Mouse (Mus musculus) Muller cell, postnatal 12 days (primary cell): ENCODE measurements around the gene Ppp1r8.

Source experiments
- DNase-seq: peaks from one replicate; pipeline ENCODE4 v3.0.0-alpha.2; 2015; ENCODE audit errors: inconsistent ontology term

Gene Ppp1r8

DNA sequence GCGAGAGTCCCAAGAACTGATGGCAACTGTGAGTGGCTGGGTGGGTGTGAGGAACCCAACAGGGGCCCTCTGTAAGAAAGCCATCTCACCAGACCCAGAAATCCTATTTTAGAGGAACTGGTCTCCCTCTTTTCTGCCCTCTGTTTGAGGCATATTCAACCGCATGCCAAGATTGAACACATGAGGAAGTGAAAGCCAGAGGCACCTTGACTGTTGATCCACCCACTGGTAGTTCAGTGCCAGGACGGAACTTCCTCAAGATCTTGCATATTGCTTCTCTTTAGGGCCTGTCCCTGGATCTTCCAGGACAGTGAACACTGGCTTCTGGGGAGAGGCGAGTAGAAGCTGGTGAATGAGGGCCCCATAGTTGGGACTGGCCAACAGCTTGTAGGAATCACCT, 62.7 kb downstream of the Ppp1r8 start:
- no peak for DNase-seq

DNA sequence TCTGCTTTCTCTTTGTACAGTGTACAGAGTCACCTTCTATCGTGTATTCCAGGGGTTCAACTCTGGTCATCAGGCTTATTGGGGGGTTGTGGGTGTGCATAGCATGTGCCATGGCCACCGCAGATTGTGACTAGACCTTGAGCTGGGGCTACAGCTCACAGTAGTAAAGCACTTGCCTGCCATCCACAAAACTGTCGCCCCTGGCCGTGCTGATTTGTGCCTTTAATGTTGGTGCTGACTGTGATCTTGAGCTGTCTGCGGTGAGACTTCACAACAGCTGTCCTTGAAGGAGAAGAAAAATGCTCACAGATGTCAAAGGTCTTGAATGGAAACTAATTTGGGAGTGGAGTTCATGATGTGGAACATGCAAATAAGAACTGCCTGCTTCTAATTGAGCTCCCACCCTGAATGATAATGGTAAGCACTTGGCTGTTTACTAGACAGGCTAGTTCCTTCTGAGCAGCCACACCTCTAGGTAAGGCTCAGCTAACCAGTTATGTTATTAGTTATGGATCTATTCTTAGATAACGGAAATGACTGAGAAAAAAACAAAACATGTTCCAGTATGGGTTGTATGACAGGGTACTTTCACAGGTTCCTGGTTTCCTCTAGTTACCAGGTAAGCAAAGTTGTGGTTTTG, 64.3 kb downstream of the Ppp1r8 start:
- no peak for DNase-seq
